Mouse (Mus musculus): ENCODE results near the gene Gm3448.
"Not testable (repeated sequence)": the region's sequence is repeated elsewhere in the genome, so short reads cannot be mapped to it uniquely, and the experiment has no call there.

Gene Gm3448

GRCm38 (mm10) chr17:15025513-15025912 lies 15.8 kb downstream of the Gm3448 start:
- DNase-seq, result not testable (repeated sequence)

DNA sequence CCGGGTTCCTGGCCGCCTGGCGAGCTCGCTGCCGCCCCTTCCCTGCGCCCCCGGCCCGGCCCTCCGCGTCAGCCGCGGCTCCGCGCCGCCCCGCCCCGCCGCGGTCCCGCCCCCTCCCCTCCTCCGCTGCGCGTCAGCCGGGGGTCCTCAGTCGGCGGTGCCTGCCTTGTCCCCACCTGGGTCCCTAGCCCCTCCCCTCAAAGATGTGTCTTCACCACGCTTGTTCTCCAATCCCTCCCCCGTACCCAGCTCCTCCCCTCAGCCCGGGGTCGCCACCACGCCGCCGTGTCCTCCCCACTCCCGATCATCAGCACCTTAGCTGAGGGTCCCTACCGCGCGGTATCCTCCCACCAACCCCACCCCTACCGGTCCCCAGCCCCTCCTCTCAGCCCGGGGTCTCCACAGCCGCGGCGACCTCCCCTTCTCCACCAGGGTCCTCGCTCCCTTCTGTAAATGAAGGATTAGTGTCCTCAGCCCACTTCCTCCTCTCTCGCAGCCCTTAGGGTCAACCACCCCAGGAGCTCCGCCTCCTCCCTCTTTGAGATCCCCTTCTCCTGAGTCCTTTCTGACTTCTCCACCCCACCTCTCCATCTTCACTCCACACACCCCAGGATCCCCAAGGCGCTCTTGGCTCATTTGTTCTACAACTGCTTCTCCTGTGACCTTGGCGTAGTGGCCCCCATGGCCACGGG lies 16.7 kb downstream of the Gm3448 start:
- not testable (repeated sequence) for DNase-seq

GRCm38 (mm10) chr17:15023878-15024492 lies 17.4 kb downstream of the Gm3448 start:
- not testable (repeated sequence) for DNase-seq

GRCm38 (mm10) chr17:15021503-15022220 lies 19.7 kb downstream of the Gm3448 start:
- DNase-seq, result peak; percentile 4 to 26

DNA sequence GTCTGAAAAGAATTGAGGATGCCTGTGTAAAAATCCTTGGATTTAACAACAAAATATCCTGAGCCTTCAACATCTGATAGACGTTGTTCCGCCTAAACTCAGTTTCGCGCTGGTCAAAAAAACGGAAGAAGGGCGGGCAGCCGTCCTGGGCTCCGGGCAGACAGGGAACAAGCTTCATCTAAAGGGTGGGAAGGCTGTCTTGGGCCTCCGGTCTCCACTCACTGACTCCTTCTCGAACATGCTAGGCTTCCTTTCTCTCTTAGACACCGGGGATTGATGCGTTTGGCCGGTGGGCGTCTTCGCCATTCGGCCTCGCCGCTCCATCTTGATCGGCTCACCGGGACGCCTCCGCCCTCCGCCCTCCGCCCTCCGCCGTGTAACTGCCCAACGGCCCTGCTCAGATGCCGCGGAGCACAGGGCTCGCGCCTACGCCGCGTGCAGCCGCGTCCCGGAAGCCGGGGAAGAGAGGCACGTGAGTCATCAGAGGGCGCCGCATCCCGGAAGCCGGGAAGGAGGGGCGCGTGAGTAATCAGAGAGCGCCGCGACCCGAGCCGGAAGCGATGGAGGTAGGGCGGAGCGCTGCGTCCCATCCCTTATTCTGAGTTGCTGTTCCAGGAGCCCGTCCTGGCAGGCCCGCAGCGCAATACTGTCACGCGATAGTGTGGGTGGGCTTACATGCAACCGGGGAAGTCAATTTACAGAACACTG lies 31.5 kb downstream of the Gm3448 start, which contains the start of gene Gm3435:
TSS of gene Gm3435 (plus strand) at position 471 of the 708 bp plus-strand sequence.
- not testable (repeated sequence) for DNase-seq

GRCm38 (mm10) chr17:15009088-15009487 lies 32.2 kb downstream of the Gm3448 start:
- not testable (repeated sequence) for DNase-seq

GRCm38 (mm10) chr17:15000047-15000446 lies 41.3 kb downstream of the Gm3448 start:
- not testable (repeated sequence) for DNase-seq

GRCm38 (mm10) chr17:14994140-14994539 lies 47.2 kb downstream of the Gm3448 start:
- DNase-seq, result not testable (repeated sequence)

DNA sequence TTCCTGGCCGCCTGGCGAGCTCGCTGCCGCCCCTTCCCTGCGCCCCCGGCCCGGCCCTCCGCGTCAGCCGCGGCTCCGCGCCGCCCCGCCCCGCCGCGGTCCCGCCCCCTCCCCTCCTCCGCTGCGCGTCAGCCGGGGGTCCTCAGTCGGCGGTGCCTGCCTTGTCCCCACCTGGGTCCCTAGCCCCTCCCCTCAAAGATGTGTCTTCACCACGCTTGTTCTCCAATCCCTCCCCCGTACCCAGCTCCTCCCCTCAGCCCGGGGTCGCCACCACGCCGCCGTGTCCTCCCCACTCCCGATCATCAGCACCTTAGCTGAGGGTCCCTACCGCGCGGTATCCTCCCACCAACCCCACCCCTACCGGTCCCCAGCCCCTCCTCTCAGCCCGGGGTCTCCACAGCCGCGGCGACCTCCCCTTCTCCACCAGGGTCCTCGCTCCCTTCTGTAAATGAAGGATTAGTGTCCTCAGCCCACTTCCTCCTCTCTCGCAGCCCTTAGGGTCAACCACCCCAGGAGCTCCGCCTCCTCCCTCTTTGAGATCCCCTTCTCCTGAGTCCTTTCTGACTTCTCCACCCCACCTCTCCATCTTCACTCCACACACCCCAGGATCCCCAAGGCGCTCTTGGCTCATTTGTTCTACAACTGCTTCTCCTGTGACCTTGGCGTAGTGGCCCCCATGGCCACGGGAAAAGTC lies 48.1 kb downstream of the Gm3448 start:
- DNase-seq, result not testable (repeated sequence)

GRCm38 (mm10) chr17:14992522-14993138 lies 48.7 kb downstream of the Gm3448 start:
- not testable (repeated sequence) for DNase-seq

- DNase-seq, result not testable (repeated sequence)
Observed at GRCm38 (mm10) chr17:14990116-14990702, 51.1 kb downstream of the Gm3448 start.

GRCm38 (mm10) chr17:14978362-14979038 lies 62.8 kb downstream of the Gm3448 start, which contains the start of the genes 9030025P20Rik and Gm3417:
Gene 9030025P20Rik, plus strand, starts transcription at chr17:14978468.
Gene Gm3417, minus strand, starts transcription at chr17:14978790.
- not testable (repeated sequence) for DNase-seq

- DNase-seq, result not testable (repeated sequence)
Observed at GRCm38 (mm10) chr17:14977718-14978361, 63.5 kb downstream of the Gm3448 start.

GRCm38 (mm10) chr17:14968373-14968913 lies 72.9 kb downstream of the Gm3448 start:
- not testable (repeated sequence) for DNase-seq

- DNase-seq, result not testable (repeated sequence)
Observed at GRCm38 (mm10) chr17:14961557-14962154, 79.7 kb downstream of the Gm3448 start.

DNA sequence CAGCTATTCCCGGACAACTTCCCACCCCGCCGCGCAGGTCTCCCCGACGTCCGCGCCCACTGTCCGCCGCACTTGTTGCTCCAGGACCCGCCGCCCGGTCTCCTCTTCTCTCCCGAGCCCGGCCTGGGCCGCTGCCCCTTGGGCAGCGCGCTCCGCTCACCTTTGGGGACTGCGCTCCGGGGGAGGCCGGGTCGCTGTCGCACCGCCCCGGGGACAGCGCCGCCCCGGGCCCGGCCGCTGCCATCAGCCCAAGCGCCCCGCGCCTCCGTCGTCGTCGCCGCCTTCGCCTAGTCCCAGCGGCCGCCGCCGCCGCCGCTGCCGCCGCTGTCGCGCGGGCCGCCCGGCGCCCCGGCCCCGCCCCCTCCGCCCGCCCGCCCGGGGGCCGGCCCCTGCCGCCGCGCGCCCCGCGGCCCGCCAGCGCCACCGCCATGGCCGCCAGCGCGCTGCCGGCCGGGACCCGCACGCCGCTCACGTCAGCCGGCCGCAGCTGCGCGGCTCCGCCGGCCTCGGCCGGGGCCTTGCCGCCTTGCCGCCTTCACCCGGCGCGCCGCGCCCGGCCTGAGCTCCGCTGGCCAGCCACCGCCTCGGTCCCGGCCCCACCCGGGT lies 80.3 kb downstream of the Gm3448 start, which contains the start of gene Phf10:
TSS of gene Phf10 (minus strand) at position 323 of the 606 bp plus-strand sequence.
- DNase-seq, result peak; percentile 37 to 40

DNA sequence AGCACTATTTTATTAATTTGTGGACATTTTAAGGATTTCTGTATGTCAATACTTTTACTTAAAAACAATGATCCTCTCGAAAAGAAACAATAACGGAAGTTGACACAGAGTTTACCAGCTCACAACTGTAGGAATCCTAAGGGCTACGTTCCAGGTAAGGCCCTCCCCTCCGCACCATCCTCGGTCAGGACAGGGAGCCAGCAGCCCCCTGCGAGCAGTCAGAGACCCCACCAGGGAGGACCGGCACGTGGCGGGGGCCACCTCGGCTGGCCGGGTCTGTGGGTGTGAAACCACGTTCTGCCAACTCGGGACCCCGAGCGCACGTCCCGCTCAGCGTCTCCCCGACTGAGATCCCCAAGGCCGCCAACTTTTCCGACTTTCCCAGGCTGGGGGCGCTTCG lies 80.8 kb downstream of the Gm3448 start:
- peak; percentile 26 to 27 for DNase-seq

- no peak for DNase-seq
Observed at GRCm38 (mm10) chr17:14959979-14960378, 81.4 kb downstream of the Gm3448 start.
